Mouse (Mus musculus): ENCODE data around the gene Zbtb9. TPM values are rescaled to one million over a fixed set of nuclear protein-coding genes. Genes with fewer than 3 reads are reported as not detected.

The Zbtb9 gene
- total and polyA plus RNA-seq, 2 experiments from 2014 or later, result 6.6 to 16.1 TPM

GRCm38 (mm10) chr17:26945824-26946495 lies 27.0 kb upstream of the Zbtb9 start:
- no peak for TF ChIP-seq CTCF (IDR thresholded peaks at IDR 0.05)
- ATAC-seq (ENCODE audit: low FRiP score) (no peak), DNase-seq (ENCODE audit: low spot score) (no peak)
- Histone ChIP-seq H3K9me3 (ENCODE audit: low read length) (no peaks in the 10 kb centered on the region), H3K9ac (replicated peaks; ENCODE audit: low read length, poor library complexity, severe bottlenecking) (peak overlapping the region; percentile 57), H3K4me3 (ENCODE audit: low read depth, low read length) (peak overlapping the region; percentile 33), H3K4me2 (ENCODE audit: low read depth, low read length, poor library complexity, severe bottlenecking) (peak overlapping the region; percentile 69), H3K27me3 (ENCODE audit: insufficient read depth, low read length) (no peaks in the 10 kb centered on the region), H3K36me3 (ENCODE audit: insufficient read depth, low read length) (no peaks in the 10 kb centered on the region), H3K27ac (ENCODE audit: low read depth, low read length) (peak overlapping the region; percentile 75), H3K4me1 (ENCODE audit: insufficient read depth, low read length) (peaks cover 43% of the 10 kb centered on the region)
- WGBS, result 16% methylated on average over 13 of the region's 13 CpGs

- Histone ChIP-seq H3K9me3 (ENCODE audit: low read length) (no peaks in the 10 kb centered on the region), H3K27me3 (ENCODE audit: insufficient read depth, low read length) (no peaks in the 10 kb centered on the region), H3K36me3 (ENCODE audit: insufficient read depth, low read length) (no peaks in the 10 kb centered on the region), H3K4me1 (ENCODE audit: insufficient read depth, low read length) (peaks cover 45% of the 10 kb centered on the region), H3K4me3 (ENCODE audit: low read depth, low read length) (peak overlapping the region; percentile 33), H3K9ac (replicated peaks; ENCODE audit: low read length, poor library complexity, severe bottlenecking) (peak overlapping the region; percentile 57), H3K27ac (ENCODE audit: low read depth, low read length) (peak overlapping the region; percentile 75), H3K4me2 (ENCODE audit: low read depth, low read length, poor library complexity, severe bottlenecking) (peak overlapping the region; percentile 69)
- 3% methylated on average over 29 of the region's 37 CpGs for WGBS
- ATAC-seq (ENCODE audit: low FRiP score) (peak; percentile 18; the same call in 1 of the 2 replicates), DNase-seq (ENCODE audit: low spot score) (peak; percentile 48)
- TF ChIP-seq CTCF (IDR thresholded peaks at IDR 0.05), result peak; percentile 31; the same call in 1 of the 2 replicates
Measured at GRCm38 (mm10) chr17:26946567-26946966, 26.4 kb upstream of the Zbtb9 start.

GRCm38 (mm10) chr17:26947231-26948100 lies 25.5 kb upstream of the Zbtb9 start:
- peak overlapping the region; percentile 69 for H3K4me2 ChIP-seq (ENCODE audit: low read depth, low read length, poor library complexity, severe bottlenecking)
- H3K4me3 ChIP-seq (ENCODE audit: low read depth, low read length), result peak overlapping the region; percentile 33; the same call in 1 of the 2 replicates
- H3K27ac ChIP-seq (ENCODE audit: low read depth, low read length), result peak overlapping the region; percentile 75
- H3K4me1 ChIP-seq (ENCODE audit: insufficient read depth, low read length), result peaks cover 50% of the 10 kb centered on the region
- 15% methylated on average over 12 of the region's 12 CpGs for WGBS
- H3K9me3 ChIP-seq (ENCODE audit: low read length), result no peaks in the 10 kb centered on the region
- H3K9ac ChIP-seq (replicated peaks; ENCODE audit: low read length, poor library complexity, severe bottlenecking), result peak overlapping the region; percentile 57
- H3K27me3 ChIP-seq (ENCODE audit: insufficient read depth, low read length), result no peaks in the 10 kb centered on the region
- TF ChIP-seq CTCF (IDR thresholded peaks at IDR 0.05), result no peak
- ATAC-seq (ENCODE audit: low FRiP score), result no peak
- no peaks in the 10 kb centered on the region for H3K36me3 ChIP-seq (ENCODE audit: insufficient read depth, low read length)
- DNase-seq (ENCODE audit: low spot score), result no peak

- ATAC-seq (ENCODE audit: low FRiP score), result peak; percentile 0; the same call in 1 of the 2 replicates
- H3K27ac ChIP-seq (ENCODE audit: low read depth, low read length), result peak overlapping the region; percentile 93
- WGBS, result 0% methylated on average over 9 of the region's 87 CpGs
Measured at GRCm38 (mm10) chr17:26948316-26949050, 24.5 kb upstream of the Zbtb9 start.

GRCm38 (mm10) chr17:26949051-26949577 lies 23.9 kb upstream of the Zbtb9 start:
- 0 out of 2 replicates have a peak, but pooled peaks cover 7% of the 10 kb centered on the region for H3K36me3 ChIP-seq (ENCODE audit: insufficient read depth, low read length)
- WGBS, result 6% methylated on average over 9 of the region's 14 CpGs
- no peaks in the 10 kb centered on the region for H3K27me3 ChIP-seq (ENCODE audit: insufficient read depth, low read length)
- H3K4me1 ChIP-seq (ENCODE audit: insufficient read depth, low read length), result peaks cover 60% of the 10 kb centered on the region
- ATAC-seq (ENCODE audit: low FRiP score) (peak; percentile 16; the same call in 1 of the 2 replicates), DNase-seq (ENCODE audit: low spot score) (peak; percentile 53)
- TF ChIP-seq CTCF (IDR thresholded peaks at IDR 0.05), result peak; percentile 62
- H3K27ac ChIP-seq (ENCODE audit: low read depth, low read length), result peak overlapping the region; percentile 93
- peak overlapping the region; percentile 86 for H3K4me2 ChIP-seq (ENCODE audit: low read depth, low read length, poor library complexity, severe bottlenecking)
- H3K9me3 ChIP-seq (ENCODE audit: low read length), result no peaks in the 10 kb centered on the region
- peak overlapping the region; percentile 89 for H3K9ac ChIP-seq (replicated peaks; ENCODE audit: low read length, poor library complexity, severe bottlenecking)
- peak overlapping the region; percentile 70 for H3K4me3 ChIP-seq (ENCODE audit: low read depth, low read length)

More at GRCm38 (mm10) chr17:26948316-26949050, 24.5 kb upstream of the Zbtb9 start:
- peak; percentile 64 for DNase-seq (ENCODE audit: low spot score)
- Histone ChIP-seq H3K27me3 (ENCODE audit: insufficient read depth, low read length) (no peaks in the 10 kb centered on the region), H3K4me3 (ENCODE audit: low read depth, low read length) (peak overlapping the region; percentile 70), H3K9ac (replicated peaks; ENCODE audit: low read length, poor library complexity, severe bottlenecking) (peak overlapping the region; percentile 89), H3K9me3 (ENCODE audit: low read length) (no peaks in the 10 kb centered on the region), H3K4me1 (ENCODE audit: insufficient read depth, low read length) (peaks cover 60% of the 10 kb centered on the region), H3K36me3 (ENCODE audit: insufficient read depth, low read length) (0 out of 2 replicates have a peak, but pooled peaks cover 7% of the 10 kb centered on the region), H3K4me2 (ENCODE audit: low read depth, low read length, poor library complexity, severe bottlenecking) (peak overlapping the region; percentile 86)
- 0 out of 2 replicates have a peak, but pooled peaks have one; percentile 23 for TF ChIP-seq CTCF (IDR thresholded peaks at IDR 0.05)

All from midbrain, postnatal 0 days (tissue).